Mouse (Mus musculus): ENCODE data around the gene Ccnd1. TPM values are rescaled to one million over a fixed set of nuclear protein-coding genes. Genes with fewer than 3 reads are reported as not detected.

The Ccnd1 gene
- polyA plus RNA-seq, 1 experiment from 2014 or later: 89.9 TPM

DNA sequence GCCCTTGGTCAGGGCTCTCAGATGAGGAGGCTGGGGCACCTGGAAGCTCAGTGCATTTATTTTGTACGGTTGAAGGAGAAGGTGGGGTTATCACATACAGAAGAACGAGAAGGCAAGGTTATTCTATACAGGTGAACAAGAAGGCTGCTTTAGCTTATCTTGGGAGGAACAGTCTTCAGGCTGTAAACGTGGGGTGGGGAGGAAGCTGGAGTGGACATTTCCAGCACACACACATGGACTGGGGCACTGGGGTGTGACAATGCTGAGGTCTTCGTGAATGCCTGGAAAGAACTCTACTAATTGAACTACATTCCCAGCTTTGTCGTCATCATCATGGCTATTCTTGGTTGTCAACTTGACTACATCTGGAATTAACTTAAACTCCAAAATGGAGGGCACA lies 26.2 kb upstream of the Ccnd1 start:
- Histone ChIP-seq H3K27me3 (replicated peaks) (peaks cover 7% of the 10 kb centered on the region; the same call in 1 of the 2 replicates), H3K4me3 (no peak overlapping the region), H3K27ac (ENCODE audit: poor library complexity, severe bottlenecking) (no peak overlapping the region), H3K9ac (no peak overlapping the region), H3K36me3 (no peaks in the 10 kb centered on the region), H3K4me1 (replicated peaks) (0 out of 2 replicates have a peak, but pooled peaks cover under 1% of the 10 kb centered on the region), H3K9me3 (replicated peaks) (no peaks in the 10 kb centered on the region), H3K4me2 (no peak overlapping the region)
- WGBS: 72% methylated on average over 5 of the region's 5 CpGs
- ATAC-seq (ENCODE audit: insufficient number of reproducible peaks, low FRiP score): no peak

DNA sequence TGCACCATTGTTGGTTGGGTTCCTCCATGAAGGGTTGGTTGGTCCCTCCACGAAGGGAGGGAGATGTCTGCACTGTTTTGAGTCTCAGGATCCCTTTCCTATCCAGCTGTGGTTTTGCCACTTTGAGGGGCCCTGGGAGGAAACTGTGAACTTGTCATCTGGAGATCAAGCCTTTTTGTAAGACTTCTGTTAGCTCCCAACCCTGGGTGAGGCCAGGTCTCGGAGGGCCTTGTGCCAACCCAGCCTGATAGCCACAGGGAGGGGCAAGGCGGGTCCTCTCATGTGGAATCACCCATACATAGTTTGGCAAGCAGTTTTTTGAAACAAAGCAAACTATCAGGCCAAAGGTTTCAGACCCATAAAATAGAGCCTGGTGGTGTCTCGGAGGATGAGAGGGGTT lies 24.6 kb upstream of the Ccnd1 start:
- Histone ChIP-seq H3K4me1 (replicated peaks) (0 out of 2 replicates have a peak, but pooled peaks cover 6% of the 10 kb centered on the region), H3K9ac (no peak overlapping the region), H3K27me3 (replicated peaks) (no peaks in the 10 kb centered on the region), H3K4me2 (no peak overlapping the region), H3K9me3 (replicated peaks) (no peaks in the 10 kb centered on the region), H3K36me3 (no peaks in the 10 kb centered on the region), H3K4me3 (no peak overlapping the region), H3K27ac (ENCODE audit: poor library complexity, severe bottlenecking) (no peak overlapping the region)
- WGBS: 68% methylated on average over 4 of the region's 4 CpGs
- no peak for ATAC-seq (ENCODE audit: insufficient number of reproducible peaks, low FRiP score)

DNA sequence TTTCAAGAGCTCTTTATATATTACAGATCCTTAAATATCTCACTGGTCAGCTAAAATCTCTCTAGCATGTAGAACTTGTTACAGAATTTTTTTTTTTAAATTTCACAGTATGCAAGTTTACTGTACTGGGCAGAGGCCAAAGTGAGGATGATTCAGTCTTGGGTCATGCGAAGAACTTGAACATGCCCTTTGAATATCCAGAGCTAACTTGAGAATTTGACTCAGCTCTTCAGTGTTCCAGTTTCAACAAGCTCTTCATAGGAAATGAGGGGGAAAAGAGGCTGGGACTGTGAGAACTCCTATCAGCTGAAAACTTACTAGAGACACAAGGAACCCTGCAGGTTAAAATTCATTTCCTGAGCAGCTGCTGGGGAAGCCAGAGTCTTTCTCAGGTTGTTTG lies 24.2 kb upstream of the Ccnd1 start:
- no peak overlapping the region for H3K27ac ChIP-seq (ENCODE audit: poor library complexity, severe bottlenecking)
- ATAC-seq (ENCODE audit: insufficient number of reproducible peaks, low FRiP score): no peak
- H3K36me3 ChIP-seq: no peaks in the 10 kb centered on the region
- H3K9ac ChIP-seq: no peak overlapping the region
- no peaks in the 10 kb centered on the region for H3K27me3 ChIP-seq (replicated peaks)
- H3K9me3 ChIP-seq (replicated peaks): no peaks in the 10 kb centered on the region
- no peak overlapping the region for H3K4me2 ChIP-seq
- H3K4me3 ChIP-seq: no peak overlapping the region
- WGBS: 96% methylated on average over 1 of the region's 1 CpGs
- H3K4me1 ChIP-seq (replicated peaks): peaks cover 8% of the 10 kb centered on the region

DNA sequence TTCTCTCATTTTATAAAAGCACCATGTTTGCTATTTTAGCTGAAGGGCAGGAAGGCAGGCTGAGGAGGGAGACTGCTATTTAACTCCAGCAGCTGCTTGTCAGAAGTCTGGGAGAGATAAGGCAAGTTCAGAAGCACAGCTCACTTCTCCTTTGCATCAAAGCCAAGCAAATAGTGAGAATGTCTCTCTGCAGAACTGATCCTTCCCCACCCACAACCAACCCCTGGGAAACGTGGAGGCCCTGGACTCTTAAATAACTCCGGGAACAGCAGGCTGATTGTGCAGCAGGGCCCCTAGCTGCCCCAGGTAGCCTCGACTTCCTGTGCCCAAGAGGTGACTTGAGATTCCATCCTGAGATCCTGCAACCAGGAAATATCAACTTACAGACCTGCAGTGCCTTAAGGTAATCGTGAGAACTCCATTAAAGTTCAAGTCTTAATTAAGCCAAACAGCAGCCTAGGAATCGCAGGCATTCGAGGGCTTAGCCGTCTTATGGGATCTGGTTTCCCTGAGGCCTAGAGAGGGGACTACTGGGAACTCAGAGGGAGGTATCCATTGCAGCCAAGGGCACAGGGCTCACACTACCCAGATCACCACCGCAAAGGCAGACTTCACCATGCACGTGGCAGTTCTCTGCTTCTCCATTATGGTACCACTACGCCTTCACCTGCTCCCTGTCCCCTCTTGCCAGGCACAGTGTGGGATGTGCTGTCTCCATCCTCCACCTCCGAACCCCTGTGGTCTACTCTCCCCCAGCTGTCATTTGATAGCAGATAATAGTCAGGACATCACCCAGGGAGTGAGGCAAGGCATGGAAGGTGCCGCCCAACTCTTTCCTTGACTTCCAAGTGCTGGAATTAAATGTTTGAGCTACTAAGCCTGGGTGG lies 19.0 kb upstream of the Ccnd1 start:
- Histone ChIP-seq H3K4me2 (no peak overlapping the region), H3K4me3 (no peak overlapping the region), H3K27ac (ENCODE audit: poor library complexity, severe bottlenecking) (0 out of 2 replicates have a peak overlapping the region, but pooled peaks have one; percentile 24), H3K9ac (no peak overlapping the region), H3K27me3 (replicated peaks) (no peaks in the 10 kb centered on the region), H3K4me1 (replicated peaks) (peaks cover 21% of the 10 kb centered on the region), H3K9me3 (replicated peaks) (no peaks in the 10 kb centered on the region), H3K36me3 (no peaks in the 10 kb centered on the region)
- ATAC-seq (ENCODE audit: insufficient number of reproducible peaks, low FRiP score): no peak
- 44% methylated on average over 12 of the region's 12 CpGs for WGBS

DNA sequence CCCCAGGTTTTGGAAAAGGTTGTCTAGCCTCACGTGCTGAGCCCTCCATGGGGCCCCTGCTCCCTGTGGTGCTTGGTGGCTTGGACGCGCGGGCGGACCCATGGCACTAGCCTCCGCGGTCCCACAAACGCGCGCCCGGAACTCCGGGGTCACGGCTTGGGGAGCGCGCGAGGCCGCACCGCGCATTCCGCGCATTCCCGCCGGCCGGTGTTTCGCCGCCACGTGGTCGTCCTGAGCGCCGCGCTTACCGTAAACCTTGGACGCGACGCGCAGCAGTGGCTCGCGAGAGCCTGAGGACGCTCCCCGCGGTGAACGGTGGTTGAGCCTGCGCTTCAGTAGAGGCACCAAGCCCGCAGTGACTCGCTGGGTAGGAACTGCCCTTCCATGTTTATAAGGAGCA lies 3.5 kb upstream of the Ccnd1 start:
- no peaks in the 10 kb centered on the region for H3K9me3 ChIP-seq (replicated peaks)
- H3K27ac ChIP-seq (ENCODE audit: poor library complexity, severe bottlenecking): peak overlapping the region; percentile 58
- peak overlapping the region; percentile 96 for H3K4me2 ChIP-seq
- no peaks in the 10 kb centered on the region for H3K36me3 ChIP-seq
- H3K4me1 ChIP-seq (replicated peaks): peaks cover 28% of the 10 kb centered on the region
- H3K9ac ChIP-seq: peak overlapping the region; percentile 70
- peak; percentile 40 for ATAC-seq (ENCODE audit: insufficient number of reproducible peaks, low FRiP score)
- H3K4me3 ChIP-seq: peak overlapping the region; percentile 67
- H3K27me3 ChIP-seq (replicated peaks): no peaks in the 10 kb centered on the region
- WGBS: under 1% methylated on average over 45 of the region's 45 CpGs

DNA sequence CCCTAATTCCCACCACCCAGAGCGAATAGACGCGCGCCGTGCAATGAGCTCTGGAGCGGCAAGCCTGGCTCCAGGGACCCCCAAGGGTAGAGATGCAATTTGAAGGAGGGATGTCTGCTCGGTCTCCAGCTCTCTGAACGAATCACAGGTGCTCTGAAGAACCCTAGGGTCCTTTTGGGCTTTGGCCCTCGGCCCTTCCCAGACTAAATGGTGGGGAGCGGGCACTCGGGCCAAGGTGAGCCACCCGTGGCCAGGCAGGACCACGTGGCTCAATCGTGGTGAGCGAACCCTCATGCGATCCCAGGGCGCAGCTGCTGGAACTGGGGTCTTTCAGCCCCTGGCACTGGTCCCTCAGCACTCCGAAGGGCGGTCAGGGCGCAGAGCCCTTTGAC lies 3.0 kb upstream of the Ccnd1 start:
- 1% methylated on average over 20 of the region's 20 CpGs for WGBS
- peaks cover 28% of the 10 kb centered on the region for H3K4me1 ChIP-seq (replicated peaks)
- H3K9ac ChIP-seq: peak overlapping the region; percentile 70

DNA sequence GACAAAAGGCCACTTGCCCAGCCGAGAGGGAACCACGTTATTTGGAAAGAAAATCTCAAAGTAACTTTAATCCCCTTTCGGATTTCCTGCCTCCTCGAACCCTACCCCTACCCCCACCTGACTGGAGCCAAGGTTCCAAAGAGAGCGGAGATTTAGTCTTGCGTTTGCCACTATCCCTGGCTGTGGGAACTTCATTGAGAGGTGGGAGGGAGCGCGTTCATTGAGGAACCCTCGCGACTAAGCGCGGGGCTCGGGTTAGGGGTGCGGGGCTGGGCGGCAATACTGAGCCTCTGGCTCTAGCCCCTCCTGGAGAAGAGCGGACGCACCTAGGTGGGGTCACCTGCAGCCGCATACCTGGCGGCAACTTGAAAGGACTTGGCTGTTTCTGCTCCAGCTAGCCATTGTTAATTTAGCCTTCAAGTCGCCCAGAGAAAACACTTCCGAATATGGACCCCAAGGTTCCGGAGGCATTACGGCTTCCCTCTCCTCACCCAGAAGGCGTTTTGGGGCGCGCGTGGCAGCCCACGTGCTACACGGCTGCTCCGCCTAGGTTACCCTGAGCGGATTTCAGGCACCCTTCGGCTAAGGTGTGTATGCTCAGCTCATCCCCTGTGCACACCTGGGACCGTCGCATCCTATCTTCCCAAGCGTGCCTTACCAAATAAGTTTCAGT lies 2.5 kb upstream of the Ccnd1 start:
- ATAC-seq (ENCODE audit: insufficient number of reproducible peaks, low FRiP score): no peak
- Histone ChIP-seq H3K4me3 (peak overlapping the region; percentile 67), H3K27me3 (replicated peaks) (no peaks in the 10 kb centered on the region), H3K9me3 (replicated peaks) (no peaks in the 10 kb centered on the region), H3K4me2 (peak overlapping the region; percentile 96), H3K36me3 (peaks cover 1% of the 10 kb centered on the region), H3K27ac (ENCODE audit: poor library complexity, severe bottlenecking) (peak overlapping the region; percentile 95), H3K4me1 (replicated peaks) (peaks cover 28% of the 10 kb centered on the region), H3K9ac (peak overlapping the region; percentile 70)
- WGBS: under 1% methylated on average over 35 of the region's 35 CpGs

More for the DNA sequence above, 3.0 kb upstream of the Ccnd1 start:
- ATAC-seq (ENCODE audit: insufficient number of reproducible peaks, low FRiP score): no peak
- H3K36me3 ChIP-seq: no peaks in the 10 kb centered on the region
- H3K9me3 ChIP-seq (replicated peaks): no peaks in the 10 kb centered on the region
- H3K27me3 ChIP-seq (replicated peaks): no peaks in the 10 kb centered on the region
- H3K4me3 ChIP-seq: peak overlapping the region; percentile 67
- peak overlapping the region; percentile 58 for H3K27ac ChIP-seq (ENCODE audit: poor library complexity, severe bottlenecking)
- peak overlapping the region; percentile 96 for H3K4me2 ChIP-seq

DNA sequence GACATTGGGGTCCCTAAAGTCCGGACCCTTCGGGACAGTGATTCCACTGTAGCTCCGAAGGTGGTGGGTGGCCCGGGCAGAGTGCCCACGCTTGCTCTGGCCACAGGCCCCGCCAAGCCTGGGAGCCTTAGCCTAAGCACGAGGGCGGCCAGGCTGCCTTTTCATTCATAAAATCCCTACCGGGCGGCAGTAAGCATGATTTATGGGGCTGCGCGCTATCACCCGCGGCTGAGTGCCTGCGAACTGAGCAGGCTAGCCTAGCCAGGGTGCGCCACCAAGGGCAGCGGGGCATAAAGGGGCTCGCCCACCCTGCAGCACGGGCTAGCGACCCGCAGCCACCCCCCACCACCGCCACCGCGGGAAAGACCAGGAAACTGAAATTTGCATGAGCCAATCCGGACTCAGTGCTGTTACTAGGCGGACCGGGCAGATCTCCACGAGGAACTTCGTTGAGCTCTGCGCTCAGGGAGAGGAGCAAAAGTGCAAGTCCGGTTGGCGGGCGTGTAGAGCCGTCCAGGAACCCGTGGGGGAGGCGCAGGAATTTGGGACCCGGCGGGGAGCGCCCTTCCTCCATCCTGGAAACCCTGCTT lies 1.6 kb upstream of the Ccnd1 start:
- H3K4me3 ChIP-seq: peak overlapping the region; percentile 67
- WGBS: under 1% methylated on average over 39 of the region's 39 CpGs
- peak; percentile 69 for ATAC-seq (ENCODE audit: insufficient number of reproducible peaks, low FRiP score)
- H3K36me3 ChIP-seq: peaks cover 10% of the 10 kb centered on the region
- H3K27me3 ChIP-seq (replicated peaks): no peaks in the 10 kb centered on the region
- H3K4me1 ChIP-seq (replicated peaks): peaks cover 36% of the 10 kb centered on the region
- no peaks in the 10 kb centered on the region for H3K9me3 ChIP-seq (replicated peaks)
- H3K27ac ChIP-seq (ENCODE audit: poor library complexity, severe bottlenecking): peak overlapping the region; percentile 95
- H3K4me2 ChIP-seq: peak overlapping the region; percentile 96
- H3K9ac ChIP-seq: peak overlapping the region; percentile 74

DNA sequence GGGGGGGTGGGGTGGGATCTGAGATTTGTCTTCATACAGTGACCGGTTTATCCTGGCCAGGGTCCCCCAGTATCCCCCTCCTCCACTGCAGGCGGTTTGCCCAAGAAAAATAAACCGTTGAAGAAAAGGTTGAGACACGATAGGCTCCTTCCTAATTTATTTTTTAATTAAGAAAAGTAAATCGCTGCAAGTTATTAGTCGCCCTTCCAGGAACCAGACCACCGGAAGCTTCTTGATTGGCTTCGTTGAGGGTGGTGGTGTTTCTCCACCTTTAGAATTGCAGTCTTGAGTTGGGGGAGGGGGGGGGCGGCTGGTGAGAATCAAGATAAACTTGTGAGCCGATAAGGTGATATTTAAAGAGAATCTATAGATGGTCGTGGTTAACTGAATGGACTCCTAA lies 860 bp upstream of the Ccnd1 start:
- under 1% methylated on average over 11 of the region's 11 CpGs for WGBS
- ATAC-seq (ENCODE audit: insufficient number of reproducible peaks, low FRiP score): no peak
- peaks cover 43% of the 10 kb centered on the region for H3K4me1 ChIP-seq (replicated peaks)

DNA sequence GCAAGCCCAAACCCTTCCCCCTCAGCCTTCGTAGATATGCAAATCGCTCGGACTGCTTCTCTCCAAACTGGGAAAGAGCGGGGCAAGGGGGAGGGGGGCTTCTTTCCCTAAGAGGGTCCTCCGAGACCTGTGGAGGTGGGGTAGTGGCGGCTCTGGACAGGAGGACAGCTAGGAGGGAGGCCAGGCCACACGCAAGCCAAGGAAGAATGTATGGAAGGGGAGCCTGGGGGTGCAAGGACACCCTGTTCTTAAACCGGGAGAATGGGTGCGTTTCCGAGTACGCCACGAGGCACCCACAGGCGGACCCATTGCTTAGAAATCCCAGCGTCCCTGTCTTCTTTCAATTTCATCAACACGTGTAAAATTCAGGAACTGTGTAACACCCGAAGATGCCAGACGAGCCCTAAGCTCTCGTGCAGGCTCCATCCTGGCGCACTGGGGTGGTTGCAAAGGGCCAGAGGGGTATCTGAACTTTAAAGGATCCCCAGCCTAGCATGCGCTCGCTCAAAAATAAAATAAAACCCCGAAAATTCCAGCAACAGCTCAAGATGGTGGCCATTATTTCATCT lies 362 bp upstream of the Ccnd1 start:
- peak overlapping the region; percentile 96 for H3K4me2 ChIP-seq
- peak overlapping the region; percentile 67 for H3K4me3 ChIP-seq
- peaks cover 23% of the 10 kb centered on the region for H3K36me3 ChIP-seq
- H3K27ac ChIP-seq (ENCODE audit: poor library complexity, severe bottlenecking): peak overlapping the region; percentile 95
- peaks cover 43% of the 10 kb centered on the region for H3K4me1 ChIP-seq (replicated peaks)
- H3K9me3 ChIP-seq (replicated peaks): no peaks in the 10 kb centered on the region
- no peaks in the 10 kb centered on the region for H3K27me3 ChIP-seq (replicated peaks)
- ATAC-seq (ENCODE audit: insufficient number of reproducible peaks, low FRiP score): peak; percentile 22; the same call in 1 of the 2 replicates
- peak overlapping the region; percentile 88 for H3K9ac ChIP-seq
- WGBS: 0% methylated on average over 22 of the region's 22 CpGs

More for the DNA sequence above, 860 bp upstream of the Ccnd1 start:
- Histone ChIP-seq H3K4me2 (peak overlapping the region; percentile 96), H3K27me3 (replicated peaks) (no peaks in the 10 kb centered on the region), H3K27ac (ENCODE audit: poor library complexity, severe bottlenecking) (peak overlapping the region; percentile 95), H3K36me3 (peaks cover 18% of the 10 kb centered on the region), H3K9me3 (replicated peaks) (no peaks in the 10 kb centered on the region), H3K4me3 (peak overlapping the region; percentile 67), H3K9ac (peak overlapping the region; percentile 88)

Data from heart, embryonic 12.5 days (tissue).